Mouse (Mus musculus): ENCODE results near the gene Gm5795. TPM values are rescaled to one million over a fixed set of nuclear protein-coding genes. Genes with fewer than 3 reads are reported as not detected.
"Not testable (repeated sequence)": the region's sequence is repeated elsewhere in the genome, so short reads cannot be mapped to it uniquely, and the experiment has no call there.

The Gm5795 gene
- 0.07 and 0.14 TPM in 2 replicates for polyA plus RNA-seq (2012; rRNA removed)

DNA sequence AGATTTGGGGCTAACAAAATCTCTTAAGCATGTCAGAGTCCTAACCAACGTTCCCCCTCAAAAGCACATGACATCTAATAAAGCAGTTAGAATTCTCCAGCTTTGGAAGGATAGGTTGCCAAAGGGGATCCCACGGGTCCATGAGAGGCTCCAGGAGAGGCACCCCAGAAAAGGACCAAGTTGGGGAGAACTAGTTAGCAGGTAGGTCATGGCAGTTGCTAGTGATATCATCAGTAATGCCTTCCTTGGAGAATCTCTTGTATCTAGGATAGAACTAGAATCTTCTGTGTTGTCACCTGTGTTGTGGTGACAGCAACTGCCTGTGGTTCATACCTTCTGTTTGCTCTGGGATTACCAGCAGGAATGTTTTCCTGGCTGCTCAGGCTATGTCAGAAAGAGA is at the start of gene Gm5795:
TSS of gene Gm5795 (plus strand) at position 301 of the 400 bp plus-strand sequence.
- DNase-seq (ENCODE audit: low read depth), result not testable (repeated sequence)

DNA sequence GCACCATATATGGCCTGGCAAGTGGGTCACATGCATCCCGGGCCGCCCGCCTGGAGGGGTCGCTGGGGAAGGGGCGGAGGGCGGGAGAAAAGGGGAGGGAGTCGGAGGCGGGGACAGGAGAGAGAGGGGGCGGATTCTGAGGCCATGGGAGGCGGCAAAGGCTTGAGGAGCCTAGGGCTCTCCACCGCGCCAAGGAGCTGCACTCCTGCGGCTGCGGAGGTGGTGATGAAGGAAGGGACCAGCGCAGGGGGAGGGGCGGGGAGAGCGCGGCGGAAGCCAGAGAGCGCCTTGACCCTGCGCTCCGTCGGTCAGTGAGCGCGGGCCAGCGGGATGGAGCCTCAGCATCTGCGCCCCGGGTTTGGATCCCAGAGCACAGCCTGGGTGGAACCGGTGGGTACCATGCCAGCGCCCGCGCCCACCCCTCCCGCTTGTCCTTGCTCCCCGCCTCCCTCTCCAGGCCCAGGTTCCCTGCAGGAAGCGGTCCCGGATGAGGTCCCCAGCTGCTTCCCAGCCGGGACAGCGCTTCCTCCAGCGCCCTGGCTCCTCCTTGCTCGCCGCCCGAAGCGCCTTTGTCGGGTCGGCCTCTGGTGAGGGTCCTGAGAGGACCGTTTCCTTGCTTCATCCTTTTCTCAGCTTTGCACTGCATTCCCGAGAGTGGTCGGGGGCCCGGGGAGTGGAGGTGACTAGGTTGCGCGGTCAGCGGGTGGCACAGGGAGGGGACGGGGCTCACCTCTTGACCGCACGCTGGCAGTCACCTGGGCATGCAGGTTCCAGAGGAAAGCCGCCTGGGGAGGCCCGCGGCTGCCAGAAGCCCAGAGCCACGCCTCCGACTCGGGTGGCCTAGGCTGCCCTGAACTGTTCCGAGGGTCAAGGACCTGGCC is 20.5 kb downstream of the Gm5795 start, which contains the start of gene D830030K20Rik:
TSS of gene D830030K20Rik (plus strand) at position 217 of the 881 bp plus-strand sequence.
- DNase-seq (ENCODE audit: low read depth), result not testable (repeated sequence)

DNA sequence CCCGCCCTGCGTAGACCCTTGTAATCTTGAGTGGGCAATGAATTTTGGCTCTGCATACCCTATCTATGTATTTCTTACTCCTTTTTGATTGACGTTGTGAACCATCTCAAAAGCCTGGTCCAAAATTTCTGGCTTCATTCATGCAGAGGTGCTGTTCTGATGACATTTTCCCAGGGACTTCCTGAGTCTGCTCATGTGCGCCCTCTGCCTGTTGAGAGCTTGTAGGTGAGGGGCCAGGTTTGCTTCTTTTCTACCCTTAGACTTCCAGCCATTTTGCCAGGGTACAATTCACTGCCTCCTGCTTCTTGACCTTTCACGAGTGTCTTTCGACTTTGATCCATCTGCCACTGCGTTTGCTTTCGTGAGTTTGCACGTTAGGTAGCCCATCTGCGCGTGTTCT is 21.3 kb downstream of the Gm5795 start:
- not testable (repeated sequence) for DNase-seq (ENCODE audit: low read depth)

Other genes with a start within 250 kb of the Gm5795 start
- gene Gm2888, start 158.3 kb upstream of the Gm5795 start, polyA plus RNA-seq (2012; rRNA removed), result not detected in 2 replicates
- gene Gm2897, start 139.0 kb upstream of the Gm5795 start, polyA plus RNA-seq (2012; rRNA removed), result 0.28 and 0.52 TPM in 2 replicates
- gene Gm10340, start 54.3 kb upstream of the Gm5795 start, polyA plus RNA-seq (2012; rRNA removed), result 0.57 TPM in 2 replicates
- 0.32 and 0.65 TPM in 2 replicates for gene D830030K20Rik, start 20.2 kb downstream of the Gm5795 start, polyA plus RNA-seq (2012; rRNA removed)
- not detected in 2 replicates for gene Gm2956, start 144.4 kb downstream of the Gm5795 start, polyA plus RNA-seq (2012; rRNA removed)
- not detected in 2 replicates for gene Gm10413, start 206.8 kb downstream of the Gm5795 start, polyA plus RNA-seq (2012; rRNA removed)
- gene Gm10409, start 224.4 kb downstream of the Gm5795 start, polyA plus RNA-seq (2012; rRNA removed), result 0.20 and 0.23 TPM in 2 replicates
- gene Gm3005, start 239.8 kb downstream of the Gm5795 start, polyA plus RNA-seq (2012; rRNA removed), result 0.23 TPM in 1 of 2 replicates, not detected in the other